Mouse (Mus musculus) olfactory bulb, adult 2 months (tissue): ENCODE measurements around the gene Tbc1d2. TPM values are rescaled to one million over a fixed set of nuclear protein-coding genes. Genes with fewer than 3 reads are reported as not detected.

ENCODE experiments used
- H3K27ac ChIP-seq: fragments of 200-500 bp; 2 replicates; pipeline ENCODE4 v1.5.1; 2012; ENCODE audit warnings: low read depth, low read length; ENCODE audit not compliant: insufficient read depth
- H3K4me1 ChIP-seq: fragments of 200-500 bp; 2 replicates; pipeline ENCODE4 v1.6.1; 2012; ENCODE audit warnings: low read length; ENCODE audit not compliant: control insufficient read depth, insufficient read depth
- H3K4me3 ChIP-seq: fragments of 200-500 bp; 2 replicates; pipeline ENCODE4 v1.5.1; 2012; ENCODE audit warnings: mild to moderate bottlenecking, low read depth, low read length, moderate library complexity; ENCODE audit not compliant: insufficient read depth
- CTCF ChIP-seq: fragments of 200-500 bp; IDR thresholded peaks from 2 replicates; pipeline ENCODE4 v1.5.1; 2012; ENCODE audit warnings: low read depth, mild to moderate bottlenecking, low read length, moderate library complexity; ENCODE audit not compliant: insufficient read depth
- POLR2A ChIP-seq: fragments of 200-500 bp; IDR thresholded peaks from 2 replicates; pipeline ENCODE4 v1.6.1; 2012; ENCODE audit warnings: mild to moderate bottlenecking, low read depth, low read length, moderate library complexity; ENCODE audit not compliant: insufficient read depth
- WGBS: fragments of 180-500 bp; shearing (Covaris S2); methylation state at CpG from one replicate; pipeline ENCODE4 v1.1.7; 2018; 5-methylcytosine and 5-hydroxymethylcytosine counted together
- polyA plus RNA-seq: library from polyadenylated mRNA; stranded (reverse); fragments of >200 nt; gene quantifications from 2 replicates; pipeline ENCODE4 v1.2.4, GENCODE M21; 2012; ENCODE audit warnings: low replicate concordance; ENCODE audit not compliant: missing spikeins, insufficient read depth, insufficient read length

Gene Tbc1d2
- polyA plus RNA-seq, 1 experiment = not detected

GRCm38 (mm10) chr4:46556933-46557332, 93.1 kb downstream of the Tbc1d2 start:
- Histone ChIP-seq H3K4me1 (no peaks in the 10 kb centered on the region), H3K27ac (no peak overlapping the region), H3K4me3 (no peak overlapping the region)
- WGBS = 95% methylated on average over 3 of the region's 3 CpGs
- no peak for TF ChIP-seq POLR2A
- TF ChIP-seq CTCF = no peak

GRCm38 (mm10) chr4:46555762-46556161, 94.2 kb downstream of the Tbc1d2 start:
- H3K27ac ChIP-seq = no peak overlapping the region
- 86% methylated on average over 9 of the region's 9 CpGs for WGBS
- H3K4me1 ChIP-seq = no peaks in the 10 kb centered on the region
- no peak for TF ChIP-seq CTCF
- no peak for TF ChIP-seq POLR2A
- H3K4me3 ChIP-seq = no peak overlapping the region

Other genes starting within 250 kb of the Tbc1d2 start
- gene Hemgn, start 236.7 kb downstream of the Tbc1d2 start, polyA plus RNA-seq = not detected in 2 replicates
- not detected in 2 replicates for gene Anp32b, start 199.3 kb downstream of the Tbc1d2 start, polyA plus RNA-seq
- gene Nans, start 161.0 kb downstream of the Tbc1d2 start, polyA plus RNA-seq = not detected in 2 replicates
- not detected in 2 replicates for gene Trim14, start 114.1 kb downstream of the Tbc1d2 start, polyA plus RNA-seq
- gene Coro2a, start 48.0 kb downstream of the Tbc1d2 start, polyA plus RNA-seq = not detected in 2 replicates